Mouse (Mus musculus): ENCODE measurements around the gene Glrp1. TPM values are rescaled to one million over a fixed set of nuclear protein-coding genes. Genes with fewer than 3 reads are reported as not detected.
A peak's percentile ranks its signal among the peaks of the same experiment; 100 is the strongest.

Glrp1 gene
- total and polyA plus RNA-seq, 2 experiments from 2014 or later, result 0.10 TPM

- no peak for DNase-seq
- no peak for ATAC-seq
- no peak overlapping the region for H3K9ac ChIP-seq
- H3K4me3 ChIP-seq (ENCODE audit: low read depth, low read length), result no peak overlapping the region
- no peaks in the 10 kb centered on the region for H3K9me3 ChIP-seq (ENCODE audit: low read length)
- no peak for TF ChIP-seq CTCF (IDR thresholded peaks at IDR 0.05; ENCODE audit: low read depth)
- peaks cover 17% of the 10 kb centered on the region; the same call in 1 of the 2 replicates for H3K4me1 ChIP-seq (ENCODE audit: insufficient read depth)
- H3K27me3 ChIP-seq (ENCODE audit: insufficient read depth, low read length), result no peaks in the 10 kb centered on the region
- H3K4me2 ChIP-seq (ENCODE audit: low read depth), result no peak overlapping the region
- 62% methylated on average over 4 of the region's 4 CpGs for whole genome bisulfite sequencing
- H3K27ac ChIP-seq (ENCODE audit: low read depth, low read length), result no peak overlapping the region
- no peaks in the 10 kb centered on the region for H3K36me3 ChIP-seq (ENCODE audit: insufficient read depth)
Observed at GRCm38 (mm10) chr1:88543608-88544007, 33.7 kb upstream of the Glrp1 start.

- 9% methylated on average over 3 of the region's 3 CpGs for WGBS
- H3K4me3 ChIP-seq (ENCODE audit: low read depth, low read length), result no peak overlapping the region
- H3K4me2 ChIP-seq (ENCODE audit: low read depth), result no peak overlapping the region
- DNase-seq, result peak; percentile 79
- H3K27me3 ChIP-seq (ENCODE audit: insufficient read depth, low read length), result no peaks in the 10 kb centered on the region
- no peak for TF ChIP-seq CTCF (IDR thresholded peaks at IDR 0.05; ENCODE audit: low read depth)
- no peaks in the 10 kb centered on the region for H3K36me3 ChIP-seq (ENCODE audit: insufficient read depth)
- H3K27ac ChIP-seq (ENCODE audit: low read depth, low read length), result peak overlapping the region; percentile 59
- no peak overlapping the region for H3K9ac ChIP-seq
- ATAC-seq, result peak; percentile 68
- no peaks in the 10 kb centered on the region for H3K9me3 ChIP-seq (ENCODE audit: low read length)
- H3K4me1 ChIP-seq (ENCODE audit: insufficient read depth), result peaks cover 17% of the 10 kb centered on the region; the same call in 1 of the 2 replicates
Observed at GRCm38 (mm10) chr1:88539823-88540222, 30.0 kb upstream of the Glrp1 start.

- H3K4me3 ChIP-seq (ENCODE audit: low read depth, low read length), result no peak overlapping the region
- H3K27me3 ChIP-seq (ENCODE audit: insufficient read depth, low read length), result no peaks in the 10 kb centered on the region
- TF ChIP-seq CTCF (IDR thresholded peaks at IDR 0.05; ENCODE audit: low read depth), result no peak
- 67% methylated on average over 7 of the region's 7 CpGs for WGBS
- no peak overlapping the region for H3K4me2 ChIP-seq (ENCODE audit: low read depth)
- no peaks in the 10 kb centered on the region for H3K9me3 ChIP-seq (ENCODE audit: low read length)
- no peak for ATAC-seq
- no peak for DNase-seq
- peak overlapping the region; percentile 59 for H3K27ac ChIP-seq (ENCODE audit: low read depth, low read length)
- no peaks in the 10 kb centered on the region for H3K36me3 ChIP-seq (ENCODE audit: insufficient read depth)
- no peak overlapping the region for H3K9ac ChIP-seq
- H3K4me1 ChIP-seq (ENCODE audit: insufficient read depth), result peaks cover 17% of the 10 kb centered on the region; the same call in 1 of the 2 replicates
Observed at GRCm38 (mm10) chr1:88539256-88539655, 29.4 kb upstream of the Glrp1 start.

- H3K9ac ChIP-seq, result no peak overlapping the region
- no peak for TF ChIP-seq CTCF (IDR thresholded peaks at IDR 0.05; ENCODE audit: low read depth)
- 93% methylated on average over 1 of the region's 1 CpGs for WGBS
Observed at GRCm38 (mm10) chr1:88536308-88536707, 26.4 kb upstream of the Glrp1 start.

GRCm38 (mm10) chr1:88534091-88534490 lies 24.2 kb upstream of the Glrp1 start:
- no peak overlapping the region for H3K4me3 ChIP-seq (ENCODE audit: low read depth, low read length)
- H3K27me3 ChIP-seq (ENCODE audit: insufficient read depth, low read length), result no peaks in the 10 kb centered on the region
- DNase-seq (no peak), ATAC-seq (no peak)
- no peak overlapping the region for H3K9ac ChIP-seq
- no peak overlapping the region for H3K27ac ChIP-seq (ENCODE audit: low read depth, low read length)
- no peaks in the 10 kb centered on the region for H3K9me3 ChIP-seq (ENCODE audit: low read length)
- no peak for TF ChIP-seq CTCF (IDR thresholded peaks at IDR 0.05; ENCODE audit: low read depth)
- peaks cover under 1% of the 10 kb centered on the region; the same call in 1 of the 2 replicates for H3K4me1 ChIP-seq (ENCODE audit: insufficient read depth)
- H3K4me2 ChIP-seq (ENCODE audit: low read depth), result no peak overlapping the region
- H3K36me3 ChIP-seq (ENCODE audit: insufficient read depth), result no peaks in the 10 kb centered on the region
- 59% methylated on average over 5 of the region's 5 CpGs for WGBS

More at GRCm38 (mm10) chr1:88536308-88536707, 26.4 kb upstream of the Glrp1 start:
- no peak overlapping the region for H3K27ac ChIP-seq (ENCODE audit: low read depth, low read length)
- H3K4me1 ChIP-seq (ENCODE audit: insufficient read depth), result peaks cover 17% of the 10 kb centered on the region; the same call in 1 of the 2 replicates
- no peaks in the 10 kb centered on the region for H3K9me3 ChIP-seq (ENCODE audit: low read length)
- ATAC-seq, result no peak
- DNase-seq, result no peak
- H3K27me3 ChIP-seq (ENCODE audit: insufficient read depth, low read length), result no peaks in the 10 kb centered on the region
- H3K36me3 ChIP-seq (ENCODE audit: insufficient read depth), result no peaks in the 10 kb centered on the region
- H3K4me3 ChIP-seq (ENCODE audit: low read depth, low read length), result no peak overlapping the region
- no peak overlapping the region for H3K4me2 ChIP-seq (ENCODE audit: low read depth)

GRCm38 (mm10) chr1:88526161-88526560 lies 16.3 kb upstream of the Glrp1 start:
- no peak overlapping the region for H3K9ac ChIP-seq
- TF ChIP-seq CTCF (IDR thresholded peaks at IDR 0.05; ENCODE audit: low read depth), result no peak
- H3K4me2 ChIP-seq (ENCODE audit: low read depth), result no peak overlapping the region
- 38% methylated on average over 6 of the region's 6 CpGs for WGBS
- no peak for DNase-seq
- no peak for ATAC-seq
- H3K4me1 ChIP-seq (ENCODE audit: insufficient read depth), result 0 out of 2 replicates have a peak, but pooled peaks cover under 1% of the 10 kb centered on the region
- no peaks in the 10 kb centered on the region for H3K27me3 ChIP-seq (ENCODE audit: insufficient read depth, low read length)
- no peak overlapping the region for H3K4me3 ChIP-seq (ENCODE audit: low read depth, low read length)
- H3K36me3 ChIP-seq (ENCODE audit: insufficient read depth), result no peaks in the 10 kb centered on the region
- H3K27ac ChIP-seq (ENCODE audit: low read depth, low read length), result no peak overlapping the region
- H3K9me3 ChIP-seq (ENCODE audit: low read length), result no peaks in the 10 kb centered on the region

GRCm38 (mm10) chr1:88525622-88526021 lies 15.8 kb upstream of the Glrp1 start:
- DNase-seq (no peak), ATAC-seq (no peak)
- Histone ChIP-seq H3K27ac (ENCODE audit: low read depth, low read length) (no peak overlapping the region), H3K9me3 (ENCODE audit: low read length) (no peaks in the 10 kb centered on the region), H3K4me2 (ENCODE audit: low read depth) (no peak overlapping the region), H3K4me1 (ENCODE audit: insufficient read depth) (0 out of 2 replicates have a peak, but pooled peaks cover 3% of the 10 kb centered on the region), H3K9ac (no peak overlapping the region), H3K27me3 (ENCODE audit: insufficient read depth, low read length) (no peaks in the 10 kb centered on the region), H3K36me3 (ENCODE audit: insufficient read depth) (no peaks in the 10 kb centered on the region), H3K4me3 (ENCODE audit: low read depth, low read length) (no peak overlapping the region)
- no peak for TF ChIP-seq CTCF (IDR thresholded peaks at IDR 0.05; ENCODE audit: low read depth)
- 78% methylated on average over 3 of the region's 3 CpGs for WGBS

Data from forebrain, postnatal 0 days (tissue).